Mouse (Mus musculus): ENCODE data around the gene Atp5d. TPM values are rescaled to one million over a fixed set of nuclear protein-coding genes. Genes with fewer than 3 reads are reported as not detected.
A peak's percentile ranks its signal among the peaks of the same experiment; 100 is the strongest.

Atp5d gene
- total RNA-seq, 1 experiment from 2014 or later = 920 TPM

GRCm38 (mm10) chr10:80180288-80180687 lies 41.9 kb downstream of the Atp5d start:
- no peak for DNase-seq

GRCm38 (mm10) chr10:80180823-80181222 lies 42.4 kb downstream of the Atp5d start:
- no peak for DNase-seq

DNA sequence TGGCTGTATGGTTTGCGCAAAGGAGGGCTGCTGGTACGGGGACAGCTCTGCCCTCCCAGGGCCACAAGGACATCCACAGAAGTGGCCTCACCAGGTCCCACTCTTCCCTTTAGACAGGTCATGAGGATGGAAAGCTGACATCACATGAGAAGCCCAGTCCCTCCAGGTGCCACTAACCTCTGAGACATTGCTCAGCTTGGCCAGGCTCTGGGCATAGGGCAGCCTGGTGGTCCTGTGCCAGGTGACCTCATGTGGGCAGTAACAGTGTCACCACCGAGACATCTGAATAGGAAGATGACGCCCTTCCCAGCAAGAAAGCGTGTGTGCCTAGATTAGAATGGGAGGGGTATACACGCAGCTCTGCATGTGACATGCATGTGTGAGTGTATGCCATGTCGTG lies 44.1 kb downstream of the Atp5d start:
- no peak for DNase-seq

DNA sequence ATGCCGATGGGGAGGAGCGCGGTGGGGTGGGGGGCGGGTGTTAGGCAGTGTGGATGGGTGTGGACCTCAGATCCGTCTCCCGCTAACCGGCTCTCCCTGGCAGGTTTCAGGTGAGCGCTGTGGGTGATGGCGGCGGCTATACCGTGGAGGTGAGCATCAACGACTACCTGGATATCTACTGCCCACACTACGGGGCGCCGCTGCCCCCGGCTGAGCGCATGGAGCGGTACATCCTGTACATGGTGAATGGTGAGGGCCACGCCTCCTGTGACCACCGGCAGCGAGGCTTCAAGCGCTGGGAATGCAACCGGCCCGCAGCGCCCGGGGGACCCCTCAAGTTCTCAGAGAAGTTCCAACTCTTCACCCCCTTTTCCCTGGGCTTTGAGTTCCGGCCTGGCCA lies 48.2 kb downstream of the Atp5d start:
- DNase-seq = no peak

DNA sequence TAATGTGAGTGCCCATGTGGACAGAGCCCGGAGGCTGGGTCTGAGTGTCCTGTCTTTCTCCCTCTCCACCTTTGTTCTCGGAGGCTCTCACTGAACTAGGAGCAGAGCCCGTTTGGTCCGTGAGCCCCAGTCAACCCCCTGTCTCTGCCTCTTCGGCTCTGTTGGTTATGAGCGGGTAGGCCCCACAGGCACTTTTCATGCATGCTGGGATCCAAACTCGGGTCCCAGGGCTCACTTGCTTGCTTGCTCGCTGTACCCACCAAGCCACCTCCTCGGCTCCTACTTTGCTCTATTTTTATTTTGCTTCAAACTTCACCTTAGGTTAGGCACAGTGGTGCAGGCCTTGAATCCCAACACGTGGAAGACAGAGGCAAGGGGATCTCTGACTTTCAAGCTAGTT lies 49.3 kb downstream of the Atp5d start:
- DNase-seq = no peak

DNA sequence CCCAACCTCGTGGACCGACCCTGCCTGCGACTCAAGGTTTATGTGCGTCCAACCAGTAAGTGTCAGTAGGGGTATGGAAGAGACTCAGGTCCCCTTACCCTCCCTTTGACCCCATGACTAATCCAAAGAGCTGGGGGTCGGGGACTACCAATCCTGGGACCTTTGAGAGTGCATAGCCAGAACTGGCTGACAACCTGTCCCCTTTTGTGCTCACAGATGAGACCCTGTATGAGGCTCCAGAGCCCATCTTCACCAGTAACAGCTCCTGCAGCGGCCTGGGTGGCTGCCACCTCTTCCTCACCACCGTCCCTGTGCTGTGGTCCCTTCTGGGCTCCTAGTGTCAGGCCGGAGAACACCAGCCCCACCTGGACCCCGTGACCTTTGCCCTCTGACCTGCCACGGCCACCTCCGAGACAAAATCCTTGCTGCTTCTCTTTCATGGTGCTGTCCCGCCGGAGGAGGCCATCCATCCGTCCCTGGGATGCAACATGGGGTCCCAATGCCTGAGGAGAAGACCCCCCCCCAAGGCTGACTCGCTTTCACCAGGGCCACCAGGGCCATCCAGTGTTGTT lies 50.1 kb downstream of the Atp5d start:
- no peak for DNase-seq

- no peak for DNase-seq
Observed at GRCm38 (mm10) chr10:80189999-80190398, 51.6 kb downstream of the Atp5d start.

- DNase-seq = peak; percentile 74
Observed at GRCm38 (mm10) chr10:80190491-80191051, 52.1 kb downstream of the Atp5d start.

DNA sequence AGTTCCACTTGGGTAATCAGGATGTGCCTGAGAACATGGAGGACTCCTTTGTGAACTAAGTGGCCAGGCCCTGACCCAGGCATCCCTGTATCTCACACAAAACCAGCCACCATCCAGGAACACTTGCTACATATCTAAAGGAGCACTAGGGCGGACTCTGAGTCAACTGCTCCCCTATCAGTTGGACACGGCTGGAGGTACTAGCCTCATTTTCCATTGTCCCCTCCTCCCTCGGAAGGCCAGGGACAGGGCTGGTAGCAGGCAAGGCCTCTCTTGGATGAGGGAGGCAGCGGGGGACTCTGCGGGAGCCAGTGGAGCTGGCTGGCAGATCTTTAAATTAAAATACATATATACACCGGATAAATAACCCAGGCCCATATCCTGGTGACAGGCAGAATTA lies 55.5 kb downstream of the Atp5d start:
- DNase-seq = no peak

GRCm38 (mm10) chr10:80194441-80194840 lies 56.0 kb downstream of the Atp5d start:
- no peak for DNase-seq

Other genes with a start within 250 kb of the Atp5d start
- gene Cfd, start 247.8 kb upstream of the Atp5d start, total RNA-seq (2021) = 561 and 750 TPM in 2 replicates
- 32.0 and 38.4 TPM in 2 replicates for gene Med16, start 229.7 kb upstream of the Atp5d start, total RNA-seq (2021)
- gene Gm26602, start 227.8 kb upstream of the Atp5d start, total RNA-seq (2021) = not detected in 2 replicates
- gene Kiss1r, start 221.7 kb upstream of the Atp5d start, total RNA-seq (2021) = 0.98 and 1.5 TPM in 2 replicates
- 75.8 and 82.8 TPM in 2 replicates for gene R3hdm4, start 217.4 kb upstream of the Atp5d start, total RNA-seq (2021)
- 5.9 and 6.9 TPM in 2 replicates for gene Arid3a, start 211.6 kb upstream of the Atp5d start, total RNA-seq (2021)
- 30.3 and 36.6 TPM in 2 replicates for gene Wdr18, start 178.5 kb upstream of the Atp5d start, total RNA-seq (2021)
- not detected in 2 replicates for gene Grin3b, start 167.9 kb upstream of the Atp5d start, total RNA-seq (2021)
- 141 and 157 TPM in 2 replicates for gene Tmem259, start 154.3 kb upstream of the Atp5d start, total RNA-seq (2021)
- 40.2 and 55.9 TPM in 2 replicates for gene Cnn2, start 150.0 kb upstream of the Atp5d start, total RNA-seq (2021)
- 18.7 and 20.7 TPM in 2 replicates for gene Abca7, start 142.1 kb upstream of the Atp5d start, total RNA-seq (2021)
- gene Arhgap45, start 122.0 kb upstream of the Atp5d start, total RNA-seq (2021) = 6.3 and 27.9 TPM in 2 replicates
- gene Polr2e, start 98.8 kb upstream of the Atp5d start, total RNA-seq (2021) = 98.8 and 108 TPM in 2 replicates
- gene Gpx4, start 91.5 kb upstream of the Atp5d start, total RNA-seq (2021) = 1,329 and 1,354 TPM in 2 replicates
- 52.8 and 52.9 TPM in 2 replicates for gene Sbno2, start 33.1 kb upstream of the Atp5d start, total RNA-seq (2021)
- gene Stk11, start 22.8 kb upstream of the Atp5d start, total RNA-seq (2021) = 138 and 147 TPM in 2 replicates
- 69.9 and 137 TPM in 2 replicates for gene Cbarp, start 2.2 kb downstream of the Atp5d start, total RNA-seq (2021)
- gene Midn, start 9.6 kb downstream of the Atp5d start, total RNA-seq (2021) = 114 and 140 TPM in 2 replicates
- gene Cirbp, start 27.4 kb downstream of the Atp5d start, total RNA-seq (2021) = 67.6 and 106 TPM in 2 replicates
- 8.6 and 9.5 TPM in 2 replicates for gene 1600002K03Rik, start 34.3 kb downstream of the Atp5d start, total RNA-seq (2021)
- 3.1 and 3.9 TPM in 2 replicates for gene Efna2, start 40.9 kb downstream of the Atp5d start, total RNA-seq (2021)
- gene Mum1, start 87.8 kb downstream of the Atp5d start, total RNA-seq (2021) = 23.8 and 29.9 TPM in 2 replicates
- 426 and 463 TPM in 2 replicates for gene Ndufs7, start 110.5 kb downstream of the Atp5d start, total RNA-seq (2021)
- 138 and 192 TPM in 2 replicates for gene Gamt, start 122.4 kb downstream of the Atp5d start, total RNA-seq (2021)
- gene Dazap1, start 122.9 kb downstream of the Atp5d start, total RNA-seq (2021) = 92.9 and 115 TPM in 2 replicates
- gene Rps15, start 153.8 kb downstream of the Atp5d start, total RNA-seq (2021) = 1,072 and 1,285 TPM in 2 replicates
- gene Apc2, start 157.3 kb downstream of the Atp5d start, total RNA-seq (2021) = 1.5 and 4.4 TPM in 2 replicates
- 26.9 and 27.9 TPM in 2 replicates for gene 2310011J03Rik, start 181.9 kb downstream of the Atp5d start, total RNA-seq (2021)
- gene Pcsk4, start 190.9 kb downstream of the Atp5d start, total RNA-seq (2021) = 3.9 and 4.7 TPM in 2 replicates
- gene Reep6, start 191.3 kb downstream of the Atp5d start, total RNA-seq (2021) = 16.0 and 45.2 TPM in 2 replicates
- gene Adamtsl5, start 209.8 kb downstream of the Atp5d start, total RNA-seq (2021) = 8.4 and 10.9 TPM in 2 replicates
- 0.30 and 0.44 TPM in 2 replicates for gene Plk5, start 217.8 kb downstream of the Atp5d start, total RNA-seq (2021)
- gene Mex3d, start 249.0 kb downstream of the Atp5d start, total RNA-seq (2021) = 21.8 and 22.8 TPM in 2 replicates

All from adrenal gland, postnatal 14 days (tissue).